Mouse (Mus musculus): ENCODE results near the gene Thrsp.

Thrsp gene

GRCm38 (mm10) chr7:97418717-97419116, 1.2 kb upstream of the Thrsp start:
- DNase-seq (ENCODE audit: low spot score in 2 of 2) = peak in 1 of 2 experiments; percentile 37

- DNase-seq (ENCODE audit: low spot score in 2 of 2) = no peak
Measured at GRCm38 (mm10) chr7:97416473-97416872, 1.1 kb downstream of the Thrsp start.

GRCm38 (mm10) chr7:97414915-97415687, 2.4 kb downstream of the Thrsp start:
- no peak for DNase-seq (ENCODE audit: low spot score in 2 of 2)

GRCm38 (mm10) chr7:97414426-97414825, 3.1 kb downstream of the Thrsp start:
- peak; percentile 67 to 74 for DNase-seq (ENCODE audit: low spot score in 2 of 2)

- DNase-seq (ENCODE audit: low spot score in 2 of 2) = no peak
Measured at GRCm38 (mm10) chr7:97413981-97414380, 3.5 kb downstream of the Thrsp start.

- no peak for DNase-seq (ENCODE audit: low spot score in 2 of 2)
Measured at GRCm38 (mm10) chr7:97411575-97411974, 6.0 kb downstream of the Thrsp start.

GRCm38 (mm10) chr7:97411106-97411505, 6.4 kb downstream of the Thrsp start:
- DNase-seq (ENCODE audit: low spot score in 2 of 2) = no peak

- DNase-seq (ENCODE audit: low spot score in 2 of 2) = no peak
Measured at GRCm38 (mm10) chr7:97407145-97407544, 10.4 kb downstream of the Thrsp start.

- DNase-seq (ENCODE audit: low spot score in 2 of 2) = peak; percentile 51 to 63
Measured at GRCm38 (mm10) chr7:97399960-97400715, 17.4 kb downstream of the Thrsp start, which contains the start of gene Ndufc2. Ndufc2 (plus strand) TSS chr7:97400003.

- no peak for DNase-seq (ENCODE audit: low spot score in 2 of 2)
Measured at GRCm38 (mm10) chr7:97398943-97399342, 18.6 kb downstream of the Thrsp start.

- DNase-seq (ENCODE audit: low spot score in 2 of 2) = no peak
Measured at GRCm38 (mm10) chr7:97394375-97394774, 23.2 kb downstream of the Thrsp start.

- peak; percentile 26 to 34 for DNase-seq (ENCODE audit: low spot score in 2 of 2)
Measured at GRCm38 (mm10) chr7:97392079-97392445, 25.5 kb downstream of the Thrsp start.

- peak; percentile 9 to 38 for DNase-seq (ENCODE audit: low spot score in 2 of 2)
Measured at GRCm38 (mm10) chr7:97391293-97392078, 26.0 kb downstream of the Thrsp start.

GRCm38 (mm10) chr7:97388541-97388940, 29.0 kb downstream of the Thrsp start:
- DNase-seq (ENCODE audit: low spot score in 2 of 2) = no peak

- DNase-seq (ENCODE audit: low spot score in 2 of 2) = no peak
Measured at GRCm38 (mm10) chr7:97387561-97388147, 29.9 kb downstream of the Thrsp start.

- DNase-seq (ENCODE audit: low spot score in 2 of 2) = peak; percentile 55 to 71
Measured at GRCm38 (mm10) chr7:97386806-97387370, 30.6 kb downstream of the Thrsp start.

- DNase-seq (ENCODE audit: low spot score in 2 of 2) = peak; percentile 61 to 66
Measured at GRCm38 (mm10) chr7:97386106-97386805, 31.3 kb downstream of the Thrsp start.

GRCm38 (mm10) chr7:97383496-97384132, 33.9 kb downstream of the Thrsp start:
- DNase-seq (ENCODE audit: low spot score in 2 of 2) = no peak

- no peak for DNase-seq (ENCODE audit: low spot score in 2 of 2)
Measured at GRCm38 (mm10) chr7:97382661-97383060, 34.9 kb downstream of the Thrsp start.

GRCm38 (mm10) chr7:97380500-97381123, 36.9 kb downstream of the Thrsp start:
- no peak for DNase-seq (ENCODE audit: low spot score in 2 of 2)

All from heart, adult 9 months (tissue).